Mouse (Mus musculus) fibroblast of lung, adult 2 months (primary cell): Measurements from ENCODE around the gene Prkab2.

Experiments used
- DNase-seq: peaks from one replicate; pipeline ENCODE4 v3.0.0-alpha.2; 2011; ENCODE audit warnings: low read depth

Gene Prkab2

GRCm38 (mm10) chr3:97657655-97658411, at the start of gene Prkab2:
Gene Prkab2 (plus strand): TSS chr3:97658193.
- peak; percentile 90 for DNase-seq

GRCm38 (mm10) chr3:97609201-97609844, 48.7 kb upstream of the Prkab2 start:
- peak; percentile 12 for DNase-seq

GRCm38 (mm10) chr3:97609845-97610410, 48.1 kb upstream of the Prkab2 start, which contains the start of gene Chd1l:
Gene Chd1l (minus strand): TSS chr3:97610203.
- peak; percentile 65 for DNase-seq

- DNase-seq, result no peak
These were observed 47.0 kb upstream of the Prkab2 start for GRCm38 (mm10) chr3:97611021-97611420.

- no peak for DNase-seq
These were observed 42.8 kb upstream of the Prkab2 start for GRCm38 (mm10) chr3:97615154-97615553.

- DNase-seq, result no peak
These were observed 42.1 kb upstream of the Prkab2 start for GRCm38 (mm10) chr3:97615933-97616332.

- DNase-seq, result no peak
These were observed 40.7 kb upstream of the Prkab2 start for GRCm38 (mm10) chr3:97617091-97617825.

GRCm38 (mm10) chr3:97617899-97618298, 40.1 kb upstream of the Prkab2 start:
- DNase-seq, result no peak

GRCm38 (mm10) chr3:97620657-97621056, 37.3 kb upstream of the Prkab2 start:
- no peak for DNase-seq

GRCm38 (mm10) chr3:97624611-97625010, 33.4 kb upstream of the Prkab2 start:
- no peak for DNase-seq

GRCm38 (mm10) chr3:97627893-97628292, 30.1 kb upstream of the Prkab2 start:
- no peak for DNase-seq

GRCm38 (mm10) chr3:97628391-97629001, 29.5 kb upstream of the Prkab2 start, which contains the start of gene Fmo5:
Gene Fmo5 (plus strand): TSS chr3:97628804.
- DNase-seq, result peak; percentile 39

- DNase-seq, result no peak
These were observed 28.1 kb upstream of the Prkab2 start for GRCm38 (mm10) chr3:97629941-97630340.

GRCm38 (mm10) chr3:97630746-97631145, 27.2 kb upstream of the Prkab2 start:
- no peak for DNase-seq

GRCm38 (mm10) chr3:97631258-97631860, 26.6 kb upstream of the Prkab2 start:
- no peak for DNase-seq

- DNase-seq, result no peak
These were observed 24.5 kb upstream of the Prkab2 start for GRCm38 (mm10) chr3:97633456-97633855.

- peak; percentile 75 for DNase-seq
These were observed 23.7 kb upstream of the Prkab2 start for GRCm38 (mm10) chr3:97634288-97634761.

- DNase-seq, result no peak
These were observed 16.6 kb upstream of the Prkab2 start for GRCm38 (mm10) chr3:97641396-97641795.

- DNase-seq, result no peak
These were observed 16.0 kb upstream of the Prkab2 start for GRCm38 (mm10) chr3:97642001-97642400.

GRCm38 (mm10) chr3:97648518-97648917, 9.5 kb upstream of the Prkab2 start:
- DNase-seq, result no peak

GRCm38 (mm10) chr3:97649022-97649421, 9.0 kb upstream of the Prkab2 start:
- no peak for DNase-seq
